Mouse (Mus musculus) B cell, adult 2 months (primary cell): Measurements from ENCODE around the gene Agbl4.
A peak's percentile ranks its signal among the peaks of the same experiment; 100 is the strongest.

Source experiments
- DNase-seq, 2 experiments: peaks; one replicate each; pipeline ENCODE4 v3.0.0; 2022

Agbl4 gene

DNA sequence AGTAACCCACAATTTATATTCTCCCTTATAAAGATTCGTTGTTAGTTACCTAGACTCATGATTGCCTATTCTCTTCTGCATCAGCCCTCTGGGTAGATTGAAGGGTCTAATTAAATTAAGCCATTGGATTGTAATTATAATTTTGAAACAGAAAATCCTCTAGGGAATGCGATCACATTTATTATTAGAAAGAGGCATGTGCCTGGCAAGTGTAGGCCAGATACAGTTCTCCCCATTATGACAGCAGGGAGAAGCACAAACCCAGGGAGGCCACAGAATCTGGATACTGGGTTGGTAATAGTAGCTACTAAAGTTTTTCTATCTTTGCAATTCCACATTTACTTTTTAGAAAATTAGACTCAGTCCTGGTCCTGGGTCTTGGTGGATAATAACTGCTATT is 887.2 kb downstream of the Agbl4 start:
- DNase-seq: no peak

GRCm38 (mm10) chr4:111294528-111295241 is 897.2 kb downstream of the Agbl4 start:
- DNase-seq: no peak

DNA sequence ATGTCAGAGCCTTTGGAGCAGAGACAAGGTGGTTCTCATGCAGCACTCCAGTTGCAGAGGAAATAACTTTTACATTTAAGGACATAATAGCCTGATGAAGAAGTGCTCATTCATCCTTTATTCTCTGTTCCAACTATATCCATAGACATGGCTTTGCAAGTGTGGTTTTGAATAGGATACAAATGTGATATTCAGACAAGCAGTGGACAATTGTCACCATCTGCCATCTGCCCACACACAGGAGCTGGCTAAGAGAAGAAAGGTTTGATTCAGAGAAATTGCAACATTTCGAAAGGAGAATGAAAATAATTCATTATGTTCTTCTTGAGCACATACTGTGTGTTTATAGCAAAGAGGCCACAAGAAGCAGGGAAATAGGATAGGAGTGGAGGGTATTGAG is 909.1 kb downstream of the Agbl4 start:
- no peak for DNase-seq

DNA sequence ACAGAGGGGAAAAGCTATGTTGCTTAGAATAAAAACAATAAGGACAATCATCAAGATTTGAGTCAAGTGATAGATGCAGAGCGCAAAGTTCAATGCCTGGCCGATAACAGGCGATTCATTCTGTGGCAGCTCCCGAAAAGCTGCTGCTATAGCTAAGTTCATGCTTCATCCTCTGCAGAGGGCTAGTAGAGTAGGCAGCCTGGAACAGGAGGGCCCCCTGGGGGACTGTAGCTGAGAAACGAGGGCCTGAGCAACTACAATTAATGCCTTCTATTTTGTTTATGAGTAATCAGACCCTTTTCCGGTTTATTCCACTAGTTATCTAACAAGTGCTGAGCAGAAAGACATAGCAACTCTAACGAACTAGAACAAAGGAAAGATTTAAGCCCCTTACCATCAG is 909.7 kb downstream of the Agbl4 start:
- DNase-seq: no peak

DNA sequence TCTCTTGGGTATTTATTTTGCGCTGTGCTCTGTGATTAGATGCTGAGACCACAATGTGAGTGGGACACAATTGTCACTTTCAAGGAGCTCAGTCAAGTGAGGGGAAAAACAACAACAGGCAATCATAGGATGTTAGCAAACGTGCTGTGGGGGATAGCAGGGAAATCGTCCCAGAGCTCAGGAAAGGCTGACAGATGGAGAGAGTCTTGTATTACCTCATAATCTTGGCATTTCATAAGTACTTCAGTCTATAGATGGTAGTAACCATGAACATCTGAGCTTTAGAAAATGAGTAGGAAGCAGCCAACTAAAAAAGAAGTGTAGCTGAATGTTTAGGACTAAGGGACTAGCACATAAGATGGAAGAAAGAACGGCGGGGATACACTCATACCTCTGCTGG is 910.2 kb downstream of the Agbl4 start:
- DNase-seq: no peak

DNA sequence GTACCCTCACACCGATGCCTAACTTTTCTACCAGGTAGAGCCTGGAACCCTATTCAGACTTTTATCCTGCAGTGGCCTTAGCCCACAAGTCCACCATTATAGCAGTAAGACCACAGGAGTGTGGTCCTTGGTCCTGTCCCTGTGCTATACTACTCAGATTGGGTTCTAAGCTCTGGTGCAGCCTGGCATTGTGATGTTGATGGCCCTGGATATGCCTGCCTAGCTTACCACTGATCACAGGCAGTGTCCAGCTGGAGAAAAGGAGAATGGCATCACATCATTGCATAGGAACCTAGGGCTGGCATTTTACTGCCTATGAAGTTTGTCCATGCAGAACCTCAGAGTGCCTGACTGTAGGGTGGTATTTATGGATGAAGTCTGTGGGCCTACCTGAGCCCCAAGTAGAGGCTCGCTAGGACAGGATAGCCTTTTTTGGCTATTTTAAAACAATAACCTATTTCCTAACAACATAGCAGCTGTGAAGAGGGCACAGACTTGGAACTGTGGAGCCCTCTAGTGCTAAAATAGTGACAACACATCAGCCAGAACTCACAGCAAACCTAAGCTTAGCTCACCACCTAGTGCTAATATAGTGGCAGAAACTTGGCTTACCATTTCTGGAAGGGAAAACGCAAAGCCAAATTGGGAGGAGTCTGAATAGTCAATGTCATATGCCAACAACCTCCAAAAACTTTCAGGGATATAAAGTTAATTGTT is 911.3 kb downstream of the Agbl4 start:
- DNase-seq: no peak

DNA sequence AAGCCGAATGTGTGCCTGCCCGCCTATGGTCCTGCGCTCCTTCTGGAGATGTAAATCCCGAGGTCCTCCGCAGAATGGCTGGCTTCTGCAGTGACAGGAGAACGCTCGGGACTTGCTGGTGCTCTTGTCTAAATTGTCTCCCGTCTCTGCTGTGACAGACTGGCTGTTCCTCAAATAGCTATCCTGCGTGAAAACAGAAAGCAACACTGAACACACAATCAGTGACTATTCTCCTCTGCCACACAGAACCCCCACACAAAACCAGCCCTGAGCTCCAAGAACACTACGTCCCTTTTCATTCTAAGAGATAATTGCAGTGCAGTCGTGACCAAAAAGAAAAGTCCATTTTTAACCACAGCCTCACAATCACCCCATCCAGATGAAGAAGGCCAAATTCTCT is 929.6 kb downstream of the Agbl4 start:
- DNase-seq: no peak

- peak; percentile 58 to 66 for DNase-seq
These were observed 930.4 kb downstream of the Agbl4 start for GRCm38 (mm10) chr4:111327760-111328373.

- no peak for DNase-seq
These were observed 932.0 kb downstream of the Agbl4 start for GRCm38 (mm10) chr4:111329501-111329900.

- DNase-seq: no peak
These were observed 935.4 kb downstream of the Agbl4 start for GRCm38 (mm10) chr4:111332864-111333263.

- no peak for DNase-seq
These were observed 952.5 kb downstream of the Agbl4 start for GRCm38 (mm10) chr4:111349965-111350364.

GRCm38 (mm10) chr4:111350615-111351525 is 953.4 kb downstream of the Agbl4 start:
- DNase-seq: peak; percentile 41

DNA sequence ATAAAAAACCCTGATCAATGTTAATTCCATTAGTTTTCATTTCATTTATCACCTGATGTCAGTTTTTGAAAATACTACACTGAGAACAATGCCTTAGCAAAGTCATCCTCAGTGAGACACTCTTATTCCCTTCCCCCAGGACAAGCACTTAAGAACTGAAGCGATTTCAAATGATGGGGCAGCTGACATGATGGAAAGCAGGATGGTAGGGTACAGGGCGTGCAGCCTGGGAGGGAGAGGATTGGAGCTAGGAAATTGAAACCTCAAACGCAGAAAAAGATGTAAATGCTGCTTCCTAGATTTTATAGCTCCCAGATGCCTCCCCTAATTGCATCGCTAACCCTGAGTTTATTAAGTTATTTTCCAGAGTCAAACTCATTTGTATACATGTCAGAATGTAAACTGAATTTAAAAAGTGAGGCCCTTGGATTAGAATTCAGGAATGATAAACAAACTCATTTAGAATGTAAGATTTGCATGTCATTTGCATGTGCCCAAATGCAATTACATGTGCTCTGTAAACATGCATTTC is 959.2 kb downstream of the Agbl4 start:
- no peak for DNase-seq

GRCm38 (mm10) chr4:111357176-111357575 is 959.7 kb downstream of the Agbl4 start:
- DNase-seq: no peak

- no peak for DNase-seq
These were observed 966.7 kb downstream of the Agbl4 start for GRCm38 (mm10) chr4:111364199-111364598.

GRCm38 (mm10) chr4:111367771-111368170 is 970.3 kb downstream of the Agbl4 start:
- no peak for DNase-seq

- no peak for DNase-seq
These were observed 979.7 kb downstream of the Agbl4 start for GRCm38 (mm10) chr4:111377159-111377558.

GRCm38 (mm10) chr4:111378071-111378470 is 980.6 kb downstream of the Agbl4 start:
- DNase-seq: no peak

- no peak for DNase-seq
These were observed 985.6 kb downstream of the Agbl4 start for GRCm38 (mm10) chr4:111383101-111383500.

DNA sequence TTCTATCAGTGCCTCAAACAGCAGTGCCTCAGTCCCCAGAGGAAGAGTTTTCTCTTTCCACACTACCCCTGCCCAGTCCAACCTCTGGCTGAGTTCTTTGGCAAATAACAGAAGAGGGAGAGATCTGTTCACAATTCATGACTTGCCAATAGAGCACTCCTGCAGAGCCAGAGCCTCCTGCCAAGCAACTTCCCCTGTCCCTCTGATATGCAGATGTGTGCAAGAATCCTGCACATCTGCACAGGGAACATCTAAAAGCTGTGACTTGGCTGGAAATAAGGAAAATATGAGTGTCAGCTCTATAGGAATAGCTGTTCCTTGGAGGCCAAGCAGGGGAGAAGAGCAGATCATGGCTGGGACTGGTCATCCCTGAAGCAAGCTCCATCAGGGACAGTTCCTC is 993.3 kb downstream of the Agbl4 start:
- no peak for DNase-seq

DNA sequence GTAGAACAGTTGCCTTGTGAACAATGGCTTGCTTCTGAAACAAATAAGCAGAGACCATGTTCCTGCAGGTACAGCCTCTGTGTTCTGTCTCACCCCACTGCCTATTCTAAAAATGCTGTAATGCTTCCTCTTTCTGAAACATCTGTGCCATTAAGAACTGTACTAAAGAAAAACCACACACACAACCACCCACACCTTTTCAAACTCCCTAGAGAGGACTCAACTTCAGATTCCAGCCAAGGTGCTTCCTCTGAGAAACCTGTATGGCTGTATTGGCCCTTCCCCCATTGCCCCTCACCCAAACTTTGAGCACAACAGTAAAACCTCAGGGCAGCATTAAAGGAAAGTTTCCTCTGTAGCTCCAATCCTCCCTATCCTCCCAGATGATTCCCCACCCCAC is 1002.3 kb downstream of the Agbl4 start:
- DNase-seq: peak; percentile 73 to 80

DNA sequence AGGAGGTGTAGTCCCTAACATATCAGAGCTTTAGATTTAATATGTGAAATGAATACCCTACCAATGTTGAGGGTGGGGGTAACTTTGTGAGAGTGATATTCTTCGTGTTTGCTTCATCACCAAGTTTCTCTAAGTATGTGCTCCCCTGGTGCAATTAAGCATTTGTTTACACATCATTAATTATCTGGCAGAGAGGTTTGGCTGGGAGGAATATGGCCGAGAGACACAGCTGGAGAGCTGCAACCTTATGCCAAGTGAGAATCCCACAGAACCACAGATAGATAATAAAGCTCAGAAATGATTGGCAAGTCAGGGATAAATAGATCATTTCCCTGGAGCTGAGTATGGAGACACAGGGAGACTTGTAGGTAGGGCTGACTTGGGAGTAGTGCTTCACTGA is 1003.2 kb downstream of the Agbl4 start:
- no peak for DNase-seq

GRCm38 (mm10) chr4:111403243-111403642 is 1005.8 kb downstream of the Agbl4 start:
- DNase-seq: no peak
